ENCODE assay signal across 26 mouse cellular contexts in the genomic region with DNA sequence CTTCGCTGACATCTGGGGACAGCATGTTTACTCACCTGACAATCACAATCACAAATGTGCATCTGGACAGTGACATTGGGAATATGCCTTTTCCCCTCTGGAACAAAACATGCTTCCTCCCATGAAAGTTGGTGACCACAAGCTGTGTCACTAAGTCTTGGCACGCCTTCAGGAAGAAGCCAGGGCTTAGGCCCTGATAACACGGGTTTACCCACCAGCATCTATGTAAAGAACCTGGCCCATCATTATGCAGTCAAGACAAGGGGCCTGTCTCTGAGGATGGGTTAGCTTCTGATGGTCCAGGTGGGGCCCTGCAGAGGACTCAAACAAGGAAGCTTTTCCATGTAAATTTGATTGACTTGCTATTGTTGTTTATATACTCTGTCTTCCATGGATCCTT.
DNase-seq lines count a peak whose midpoint lies in the region; ATAC-seq and TF ChIP-seq lines count a peak whose summit lies in the region.
"Had no signal": no experiment of that assay in that cellular context is flagged by ENCODE, and none has a peak within 500 bp of the region (broad histone marks: within the 10 kb centered on the region; RNA-seq: fewer than 3 reads in every experiment).

No protein-coding gene starts in this region.

- ATAC-seq in hindbrain, embryonic 13.5 days (ENCODE audit: low FRiP score): no peak
- no peak for ATAC-seq in hindbrain, embryonic 11.5 days (ENCODE audit: low FRiP score)
- no peak for ATAC-seq in midbrain, embryonic 16.5 days
- no peak for ATAC-seq in midbrain, embryonic 11.5 days (ENCODE audit: low FRiP score)
- ATAC-seq in megakaryocyte progenitor cell, adult 5-6 weeks (replicated peaks; ENCODE audit: poor library complexity): peak; percentile 72
- ATAC-seq in liver, postnatal 0 days: no peak
- ATAC-seq: forebrain, embryonic 15.5 days; Patski had no signal

- TF ChIP-seq EP300 in liver, postnatal 0 days (IDR thresholded peaks at IDR 0.05; ENCODE audit: low read depth): no peak

- no peak overlapping the region for H3K9ac ChIP-seq in hindbrain, embryonic 13.5 days
- no peak overlapping the region for H3K9ac ChIP-seq in hindbrain, embryonic 11.5 days (ENCODE audit: low read depth, low read length)
- no peak overlapping the region for H3K9ac ChIP-seq in midbrain, embryonic 16.5 days (ENCODE audit: low read depth, low read length)
- H3K9ac ChIP-seq in midbrain, embryonic 11.5 days (ENCODE audit: low read length): no peak overlapping the region
- no peak overlapping the region for H3K9ac ChIP-seq in liver, postnatal 0 days (replicated peaks)
- H3K9ac ChIP-seq: embryonic facial prominence, embryonic 13.5 days; forebrain, embryonic 12.5 days; forebrain, embryonic 15.5 days; hindbrain, embryonic 12.5 days had no signal

- no peaks in the 10 kb centered on the region for H3K36me3 ChIP-seq in hindbrain, embryonic 13.5 days
- no peaks in the 10 kb centered on the region for H3K36me3 ChIP-seq in hindbrain, embryonic 11.5 days (ENCODE audit: control insufficient read depth, insufficient read depth, low read length)
- H3K36me3 ChIP-seq in midbrain, embryonic 16.5 days (ENCODE audit: control insufficient read depth, insufficient read depth, low read length): no peaks in the 10 kb centered on the region
- H3K36me3 ChIP-seq in midbrain, embryonic 11.5 days (ENCODE audit: control insufficient read depth, insufficient read depth, low read length): no peaks in the 10 kb centered on the region
- no peaks in the 10 kb centered on the region for H3K36me3 ChIP-seq in liver, postnatal 0 days (replicated peaks; ENCODE audit: insufficient read depth, low read length)
- H3K36me3 ChIP-seq: embryonic facial prominence, embryonic 10.5 days; embryonic facial prominence, embryonic 13.5 days; forebrain, embryonic 12.5 days; forebrain, embryonic 15.5 days; heart, embryonic 10.5 days; heart, embryonic 13.5 days; hindbrain, embryonic 12.5 days had no signal

- peaks cover 43% of the 10 kb centered on the region; the same call in 1 of the 2 replicates for H3K4me1 ChIP-seq in hindbrain, embryonic 13.5 days (replicated peaks)
- no peaks in the 10 kb centered on the region for H3K4me1 ChIP-seq in hindbrain, embryonic 11.5 days (replicated peaks; ENCODE audit: control insufficient read depth, insufficient read depth, low read length)
- peaks cover 16% of the 10 kb centered on the region for H3K4me1 ChIP-seq in midbrain, embryonic 16.5 days (ENCODE audit: control insufficient read depth, insufficient read depth, low read length)
- peaks cover 4% of the 10 kb centered on the region; the same call in 1 of the 2 replicates for H3K4me1 ChIP-seq in midbrain, embryonic 11.5 days (ENCODE audit: control insufficient read depth, insufficient read depth, low read length)
- no peaks in the 10 kb centered on the region for H3K4me1 ChIP-seq in liver, postnatal 0 days (ENCODE audit: insufficient read depth)

- peak overlapping the region; percentile 36; the same call in 1 of the 2 replicates for H3K27ac ChIP-seq in hindbrain, embryonic 13.5 days
- H3K27ac ChIP-seq in hindbrain, embryonic 11.5 days (ENCODE audit: low read depth, low read length): no peak overlapping the region
- H3K27ac ChIP-seq in midbrain, embryonic 16.5 days (ENCODE audit: low read length): peak overlapping the region; percentile 47; the same call in 1 of the 2 replicates
- no peak overlapping the region for H3K27ac ChIP-seq in midbrain, embryonic 11.5 days (ENCODE audit: low read depth, low read length)
- H3K27ac ChIP-seq in liver, postnatal 0 days (ENCODE audit: low read depth): no peak overlapping the region
- H3K27ac ChIP-seq: embryonic facial prominence, embryonic 13.5 days; forebrain, embryonic 12.5 days; forebrain, embryonic 15.5 days; heart, adult 2 months; heart, embryonic 10.5 days; heart, embryonic 13.5 days; hindbrain, embryonic 12.5 days had no signal

- no peak for DNase-seq in hindbrain, embryonic 11.5 days (ENCODE audit: low spot score)
- no peak for DNase-seq in midbrain, embryonic 11.5 days (ENCODE audit: low spot score, missing footprints)
- DNase-seq in gastrocnemius, postnatal 25 days: no peak
- no peak for DNase-seq in liver, postnatal 0 days
- DNase-seq: adrenal gland, postnatal 10 days; adrenal gland, postnatal 36 days; cerebellum, adult 18-20 months; cerebellum, adult 9-11 months; cerebellum, postnatal 25 days; embryo, embryonic 11 days; gastrocnemius, postnatal 36 days; heart, adult 2 months; heart, postnatal 14 days; heart, postnatal 4 days had no signal

- no peak overlapping the region for H3K4me3 ChIP-seq in hindbrain, embryonic 13.5 days
- H3K4me3 ChIP-seq in hindbrain, embryonic 11.5 days (ENCODE audit: low read depth, low read length): no peak overlapping the region
- no peak overlapping the region for H3K4me3 ChIP-seq in midbrain, embryonic 16.5 days (ENCODE audit: low read depth, low read length)
- H3K4me3 ChIP-seq in midbrain, embryonic 11.5 days (ENCODE audit: low read depth, low read length): no peak overlapping the region
- H3K4me3 ChIP-seq in liver, postnatal 0 days (ENCODE audit: low read depth, low read length): no peak overlapping the region
- H3K4me3 ChIP-seq: embryonic facial prominence, embryonic 10.5 days; embryonic facial prominence, embryonic 13.5 days; erythroblast, embryonic 14.5 days; forebrain, embryonic 12.5 days; forebrain, embryonic 15.5 days; heart, adult 2 months; heart, embryonic 10.5 days; heart, embryonic 13.5 days; hindbrain, embryonic 12.5 days had no signal

- no peaks in the 10 kb centered on the region for H3K27me3 ChIP-seq in hindbrain, embryonic 13.5 days
- no peaks in the 10 kb centered on the region for H3K27me3 ChIP-seq in hindbrain, embryonic 11.5 days (ENCODE audit: control insufficient read depth, insufficient read depth, low read length)
- no peaks in the 10 kb centered on the region for H3K27me3 ChIP-seq in midbrain, embryonic 16.5 days (ENCODE audit: control insufficient read depth, insufficient read depth, low read depth, low read length)
- H3K27me3 ChIP-seq in midbrain, embryonic 11.5 days (ENCODE audit: control insufficient read depth, insufficient read depth, low read length): no peaks in the 10 kb centered on the region
- H3K27me3 ChIP-seq in liver, postnatal 0 days (ENCODE audit: insufficient read depth, low read length): no peaks in the 10 kb centered on the region
- H3K27me3 ChIP-seq: embryonic facial prominence, embryonic 13.5 days; forebrain, embryonic 12.5 days; forebrain, embryonic 15.5 days; heart, embryonic 13.5 days; hindbrain, embryonic 12.5 days; Patski had no signal

- TF ChIP-seq CTCF in liver, postnatal 0 days (IDR thresholded peaks at IDR 0.05; ENCODE audit: low read depth): no peak

- no peaks in the 10 kb centered on the region for H3K9me3 ChIP-seq in hindbrain, embryonic 13.5 days
- no peaks in the 10 kb centered on the region for H3K9me3 ChIP-seq in hindbrain, embryonic 11.5 days (ENCODE audit: control insufficient read depth, low read length)
- no peaks in the 10 kb centered on the region for H3K9me3 ChIP-seq in midbrain, embryonic 16.5 days (replicated peaks; ENCODE audit: control insufficient read depth, low read length, poor library complexity, severe bottlenecking)
- no peaks in the 10 kb centered on the region for H3K9me3 ChIP-seq in midbrain, embryonic 11.5 days (ENCODE audit: control insufficient read depth, low read length)
- no peaks in the 10 kb centered on the region; the same call in 1 of the 2 replicates for H3K9me3 ChIP-seq in liver, postnatal 0 days (ENCODE audit: low read length)
- H3K9me3 ChIP-seq: embryonic facial prominence, embryonic 13.5 days; forebrain, embryonic 12.5 days; forebrain, embryonic 15.5 days; heart, embryonic 10.5 days; heart, embryonic 13.5 days; hindbrain, embryonic 12.5 days had no signal

- WGBS in hindbrain, embryonic 13.5 days: 79% methylated on average over 3 of the region's 3 CpGs
- 85% methylated on average over 3 of the region's 3 CpGs for WGBS in hindbrain, embryonic 11.5 days
- WGBS in midbrain, embryonic 16.5 days: 75% methylated on average over 3 of the region's 3 CpGs
- 85% methylated on average over 3 of the region's 3 CpGs for WGBS in midbrain, embryonic 11.5 days
- WGBS in liver, postnatal 0 days (ENCODE audit: insufficient replicate concordance): 65% methylated on average over 3 of the region's 3 CpGs

- H3K4me2 ChIP-seq in hindbrain, embryonic 13.5 days: no peak overlapping the region
- no peak overlapping the region for H3K4me2 ChIP-seq in hindbrain, embryonic 11.5 days (replicated peaks; ENCODE audit: low read depth, low read length)
- H3K4me2 ChIP-seq in midbrain, embryonic 16.5 days (ENCODE audit: low read length): no peak overlapping the region
- no peak overlapping the region for H3K4me2 ChIP-seq in midbrain, embryonic 11.5 days
- no peak overlapping the region for H3K4me2 ChIP-seq in liver, postnatal 0 days (ENCODE audit: low read depth, low read length)
- H3K4me2 ChIP-seq: embryonic facial prominence, embryonic 13.5 days; forebrain, embryonic 12.5 days; forebrain, embryonic 15.5 days; heart, embryonic 13.5 days; hindbrain, embryonic 12.5 days had no signal

Comparison
In these comparisons a context has a peak if more than half of its experiments do, and no peak if none do; other contexts are left out.
1. H3K27ac ChIP-seq: peak in hindbrain, embryonic 13.5 days (single experiment) and midbrain, embryonic 16.5 days (single experiment); none in hindbrain, embryonic 11.5 days (single experiment), midbrain, embryonic 11.5 days (single experiment) and liver, postnatal 0 days (single experiment).